Mouse (Mus musculus): Measurements from ENCODE around the gene Phtf1.

- TF ChIP-seq CTCF (IDR thresholded peaks at IDR 0.05; ENCODE audit: low read depth, low read length) (no peak), POLR2A (IDR thresholded peaks at IDR 0.05; ENCODE audit: insufficient read depth, low read length) (no peak), EP300 (IDR thresholded peaks at IDR 0.05; ENCODE audit: insufficient read depth, low read depth, low read length) (no peak)
These were observed 791 bp downstream of the Phtf1 start for GRCm38 (mm10) chr3:103968701-103969100.
